Mouse (Mus musculus) midbrain, postnatal 0 days (tissue): Measurements from ENCODE around the gene Adam22. TPM values are rescaled to one million over a fixed set of nuclear protein-coding genes. Genes with fewer than 3 reads are reported as not detected.
A peak's percentile ranks its signal among the peaks of the same experiment; 100 is the strongest.
"Not testable (repeated sequence)": the region's sequence is repeated elsewhere in the genome, so short reads cannot be mapped to it uniquely, and the experiment has no call there.

ENCODE experiments used
- ATAC-seq: fragments of 200-750 bp; cut with Nextera tagmentation; 2 replicates; pipeline ENCODE4 v1.8.0; 2017; ENCODE audit warnings: moderate number of reproducible peaks, mild to moderate bottlenecking, moderate TSS enrichment, moderate library complexity; ENCODE audit not compliant: low FRiP score
- DNase-seq: peaks from one replicate; pipeline ENCODE4 v3.0.0-alpha.2; 2015; ENCODE audit warnings: low spot score
- H3K27ac ChIP-seq: fragments of 300-500 bp; sonication (generic); 2 replicates; pipeline ENCODE4 v1.5.1; 2014; ENCODE audit warnings: low read depth, mild to moderate bottlenecking, low read length, mixed read lengths
- H3K27me3 ChIP-seq: fragments of 300-500 bp; sonication (generic); 2 replicates; pipeline ENCODE4 v1.6.1; 2014; ENCODE audit warnings: low read length, control low read depth, mixed read lengths; ENCODE audit not compliant: insufficient read depth
- H3K36me3 ChIP-seq: fragments of 300-500 bp; sonication (generic); 2 replicates; pipeline ENCODE4 v1.6.1; 2014; ENCODE audit warnings: low read length, control low read depth, mixed read lengths; ENCODE audit not compliant: insufficient read depth
- H3K4me1 ChIP-seq: fragments of 300-500 bp; sonication (generic); 2 replicates; pipeline ENCODE4 v1.6.1; 2014; ENCODE audit warnings: mild to moderate bottlenecking, control low read depth, antibody characterized with exemption, low read length, mixed read lengths; ENCODE audit not compliant: insufficient read depth
- H3K4me2 ChIP-seq: fragments of 300-500 bp; sonication (generic); 2 replicates; pipeline ENCODE4 v1.6.1; 2014; ENCODE audit warnings: low read depth, mild to moderate bottlenecking, low read length, mixed read lengths; ENCODE audit not compliant: poor library complexity, severe bottlenecking
- H3K4me3 ChIP-seq: fragments of 300-500 bp; sonication (generic); 2 replicates; pipeline ENCODE4 v1.5.1; 2014; ENCODE audit warnings: low read depth, mild to moderate bottlenecking, low read length, moderate library complexity
- H3K9ac ChIP-seq: fragments of 300-500 bp; sonication (generic); replicated peaks from 2 replicates; pipeline ENCODE4 v1.6.1; 2014; ENCODE audit warnings: mild to moderate bottlenecking, low read length, moderate library complexity, mixed read lengths; ENCODE audit not compliant: poor library complexity, severe bottlenecking
- H3K9me3 ChIP-seq: fragments of 300-500 bp; sonication (generic); 2 replicates; pipeline ENCODE4 v1.6.1; 2016; ENCODE audit warnings: low read length, control low read depth
- CTCF ChIP-seq: IDR thresholded peaks from 2 replicates; pipeline ENCODE4 v1.5.1; 2016; ENCODE audit warnings: antibody characterized with exemption, mild to moderate bottlenecking
- WGBS: fragments of 180-500 bp; shearing (Covaris S2); extraction: QIAGEN DNeasy Blood & Tissue Kit; methylation state at CpG from one replicate; pipeline ENCODE4 v1.1.7; 2014; 5-methylcytosine and 5-hydroxymethylcytosine counted together
- polyA plus RNA-seq: library from polyadenylated mRNA; unstranded; fragments of >200 nt; fragmentation: Nextera tagmentation; extraction: Ambion mirVana; gene quantifications from 2 replicates; pipeline ENCODE4 v1.2.1, GENCODE M21; 2015
- total RNA-seq: library from RNA; depleted of rRNA; stranded (reverse); fragments of >200 nt; gene quantifications from 2 replicates; pipeline ENCODE4 v1.2.3, GENCODE M21; 2014

Adam22 gene
- total and polyA plus RNA-seq, 2 experiments from 2014 or later: 47.9 to 92.6 TPM

DNA sequence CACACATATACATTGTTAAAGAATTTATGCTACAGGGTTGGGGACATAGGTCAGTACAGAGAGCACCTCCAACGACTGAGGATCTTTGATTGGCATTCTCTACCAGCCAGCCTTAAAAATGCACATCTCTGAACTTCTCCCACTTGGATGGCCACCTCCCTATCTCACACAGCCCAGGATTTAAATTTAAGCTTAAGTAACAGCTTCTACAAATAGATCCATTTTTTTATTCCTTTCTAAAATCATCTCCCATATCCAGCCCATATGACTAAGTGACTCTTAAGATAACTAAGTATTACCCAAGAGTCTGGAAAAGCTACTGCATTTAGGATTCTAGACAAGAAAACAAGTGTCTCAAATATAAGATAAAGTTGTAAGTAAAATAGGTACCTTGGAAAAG is 140.9 kb downstream of the Adam22 start:
- Histone ChIP-seq H3K4me3 (no peak overlapping the region), H3K9ac (no peak overlapping the region), H3K27me3 (no peaks in the 10 kb centered on the region), H3K36me3 (no peaks in the 10 kb centered on the region), H3K27ac (no peak overlapping the region), H3K4me2 (no peak overlapping the region), H3K9me3 (no peaks in the 10 kb centered on the region), H3K4me1 (no peaks in the 10 kb centered on the region)
- no peak for ATAC-seq
- TF ChIP-seq CTCF: no peak
- no peak for DNase-seq
- WGBS: 83% methylated on average over 1 of the region's 1 CpGs

DNA sequence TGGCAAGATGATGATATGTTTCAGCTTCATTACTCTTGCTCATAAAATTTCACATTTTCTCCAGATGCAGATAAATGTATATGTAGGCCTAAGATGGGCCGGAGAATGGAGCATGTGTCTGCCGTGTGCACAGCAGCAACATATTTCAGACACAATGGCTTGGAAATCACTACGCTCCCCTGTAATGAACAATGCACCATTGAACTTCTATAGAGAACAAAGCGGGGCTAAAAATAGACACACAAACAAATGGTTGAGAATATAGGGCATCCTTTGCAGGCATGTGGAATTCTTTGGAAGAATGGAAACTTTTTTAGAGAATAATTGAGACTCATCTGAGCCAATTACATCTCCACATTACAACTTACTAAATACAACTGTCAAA is 143.6 kb downstream of the Adam22 start:
- ATAC-seq: no peak
- Histone ChIP-seq H3K9ac (no peak overlapping the region), H3K4me2 (no peak overlapping the region)

DNA sequence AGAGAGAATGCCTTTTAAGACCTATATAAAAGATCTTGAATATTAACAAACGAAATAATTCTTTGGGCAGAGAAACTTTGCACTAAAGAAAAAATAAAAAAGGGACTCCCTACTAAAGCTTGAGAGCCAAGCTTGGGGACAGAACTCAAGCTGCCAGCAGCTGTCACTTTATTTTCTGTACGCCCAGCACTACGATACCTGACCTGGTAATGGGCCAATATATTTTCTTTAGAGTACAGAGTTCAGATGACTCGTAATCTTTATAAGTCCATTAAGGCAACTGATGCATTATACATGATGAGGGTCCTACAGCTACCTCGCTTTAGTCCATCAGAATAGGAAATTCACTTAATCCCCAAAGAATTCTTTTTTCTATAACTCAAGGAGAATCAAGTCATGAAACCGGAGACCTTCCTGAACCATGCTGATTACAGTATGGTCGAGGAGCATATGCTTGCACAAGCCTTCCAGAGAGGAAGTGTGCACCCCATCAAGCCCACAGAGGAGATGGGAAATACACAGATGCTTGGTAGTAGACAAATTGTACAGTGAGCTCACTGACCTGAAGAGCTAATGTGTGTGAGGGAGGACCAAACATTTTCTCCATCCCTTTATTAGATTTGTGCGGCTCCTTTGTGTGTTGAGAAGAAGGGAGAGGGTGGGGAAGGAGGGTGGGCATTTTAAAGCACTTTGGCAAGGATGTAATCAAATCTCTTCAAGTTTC is 144.2 kb downstream of the Adam22 start:
- H3K27ac ChIP-seq: no peak overlapping the region
- no peak for DNase-seq

More for the DNA sequence above, 143.6 kb downstream of the Adam22 start:
- Histone ChIP-seq H3K9me3 (no peaks in the 10 kb centered on the region), H3K36me3 (no peaks in the 10 kb centered on the region), H3K27ac (no peak overlapping the region), H3K4me3 (no peak overlapping the region), H3K27me3 (no peaks in the 10 kb centered on the region), H3K4me1 (no peaks in the 10 kb centered on the region)
- TF ChIP-seq CTCF: no peak
- WGBS: 58% methylated on average over 4 of the region's 4 CpGs
- peak; percentile 44 for DNase-seq

GRCm38 (mm10) chr5:8221630-8222029 is 146.3 kb downstream of the Adam22 start:
- no peaks in the 10 kb centered on the region for H3K27me3 ChIP-seq
- H3K4me2 ChIP-seq: no peak overlapping the region
- DNase-seq: no peak
- H3K27ac ChIP-seq: no peak overlapping the region
- H3K9me3 ChIP-seq: no peaks in the 10 kb centered on the region
- no peak for ATAC-seq
- no peaks in the 10 kb centered on the region for H3K4me1 ChIP-seq
- TF ChIP-seq CTCF: no peak
- H3K36me3 ChIP-seq: no peaks in the 10 kb centered on the region
- WGBS: 85% methylated on average over 5 of the region's 5 CpGs
- H3K4me3 ChIP-seq: no peak overlapping the region
- H3K9ac ChIP-seq: no peak overlapping the region

More for the DNA sequence above, 144.2 kb downstream of the Adam22 start:
- WGBS: 76% methylated on average over 8 of the region's 8 CpGs
- Histone ChIP-seq H3K36me3 (no peaks in the 10 kb centered on the region), H3K4me2 (no peak overlapping the region), H3K27me3 (no peaks in the 10 kb centered on the region), H3K4me3 (no peak overlapping the region), H3K9me3 (no peaks in the 10 kb centered on the region), H3K9ac (no peak overlapping the region), H3K4me1 (no peaks in the 10 kb centered on the region)
- no peak for TF ChIP-seq CTCF
- ATAC-seq: no peak

- ATAC-seq (no peak), DNase-seq (no peak)
- Histone ChIP-seq H3K4me3 (no peak overlapping the region), H3K36me3 (no peaks in the 10 kb centered on the region), H3K4me1 (no peaks in the 10 kb centered on the region), H3K9me3 (no peaks in the 10 kb centered on the region), H3K27ac (no peak overlapping the region), H3K9ac (no peak overlapping the region), H3K4me2 (no peak overlapping the region), H3K27me3 (no peaks in the 10 kb centered on the region)
- no peak for TF ChIP-seq CTCF
- 52% methylated on average over 1 of the region's 1 CpGs for WGBS
Observed at GRCm38 (mm10) chr5:8215841-8216240, 152.1 kb downstream of the Adam22 start.

GRCm38 (mm10) chr5:8184992-8185391 is 183.0 kb downstream of the Adam22 start:
- not testable (repeated sequence) for H3K27me3 ChIP-seq, H3K36me3 ChIP-seq, H3K4me2 ChIP-seq, H3K4me1 ChIP-seq, H3K4me3 ChIP-seq, H3K27ac ChIP-seq, ATAC-seq, H3K9ac ChIP-seq, H3K9me3 ChIP-seq
- WGBS: 84% methylated on average over 1 of the region's 1 CpGs
- DNase-seq: peak; percentile 35
